Mouse (Mus musculus) neural tube, embryonic 11.5 days (tissue): Measurements from ENCODE around the gene Ap3b1. TPM values are rescaled to one million over a fixed set of nuclear protein-coding genes. Genes with fewer than 3 reads are reported as not detected.
A peak's percentile ranks its signal among the peaks of the same experiment; 100 is the strongest.
"Not testable (repeated sequence)": the region's sequence is repeated elsewhere in the genome, so short reads cannot be mapped to it uniquely, and the experiment has no call there.

Source experiments
- ATAC-seq: fragments of 200-750 bp; cut with Nextera tagmentation; 2 replicates; pipeline ENCODE4 v1.8.0; 2017; ENCODE audit warnings: moderate number of reproducible peaks, mild to moderate bottlenecking, moderate TSS enrichment, moderate library complexity; ENCODE audit not compliant: insufficient read depth, low FRiP score, low TSS enrichment
- DNase-seq: peaks from one replicate; pipeline ENCODE4 v3.0.0-alpha.2; 2015; ENCODE audit warnings: low spot score
- H3K27ac ChIP-seq: fragments of 300-500 bp; sonication (generic); 2 replicates; pipeline ENCODE4 v1.5.1; 2014; ENCODE audit warnings: low read depth, mild to moderate bottlenecking, low read length
- H3K27me3 ChIP-seq: fragments of 300-500 bp; sonication (generic); 2 replicates; pipeline ENCODE4 v1.6.1; 2014; ENCODE audit warnings: mild to moderate bottlenecking, low read length, mixed read lengths; ENCODE audit not compliant: control insufficient read depth, insufficient read depth
- H3K36me3 ChIP-seq: fragments of 300-500 bp; sonication (generic); 2 replicates; pipeline ENCODE4 v1.6.1; 2014; ENCODE audit warnings: mild to moderate bottlenecking, low read length, moderate library complexity, mixed read lengths; ENCODE audit not compliant: control insufficient read depth, insufficient read depth
- H3K4me1 ChIP-seq: fragments of 300-500 bp; sonication (generic); 2 replicates; pipeline ENCODE4 v1.6.1; 2014; ENCODE audit warnings: low read length, mixed read lengths; ENCODE audit not compliant: control insufficient read depth, insufficient read depth
- H3K4me2 ChIP-seq: fragments of 300-500 bp; sonication (generic); 2 replicates; pipeline ENCODE4 v1.6.1; 2014; ENCODE audit warnings: low read depth, mild to moderate bottlenecking, moderate library complexity
- H3K4me3 ChIP-seq: fragments of 300-500 bp; sonication (generic); 2 replicates; pipeline ENCODE4 v1.5.1; 2014; ENCODE audit warnings: low read depth, low read length
- H3K9ac ChIP-seq: fragments of 300-500 bp; sonication (generic); 2 replicates; pipeline ENCODE4 v1.6.1; 2014; ENCODE audit warnings: mild to moderate bottlenecking, low read length
- H3K9me3 ChIP-seq: fragments of 300-500 bp; sonication (generic); 2 replicates; pipeline ENCODE4 v1.6.1; 2016; ENCODE audit warnings: low read length; ENCODE audit not compliant: control insufficient read depth
- WGBS: fragments of 180-500 bp; shearing (Covaris S2); extraction: QIAGEN DNeasy Blood & Tissue Kit; methylation state at CpG from one replicate; pipeline ENCODE4 v1.1.7; 2014; 5-methylcytosine and 5-hydroxymethylcytosine counted together
- polyA plus RNA-seq: library from polyadenylated mRNA; unstranded; fragments of >200 nt; fragmentation: Nextera tagmentation; extraction: Ambion mirVana; gene quantifications from 2 replicates; pipeline ENCODE4 v1.2.1, GENCODE M21; 2014

Ap3b1 gene
- polyA plus RNA-seq = 37.2 and 39.0 TPM in 2 replicates

DNA sequence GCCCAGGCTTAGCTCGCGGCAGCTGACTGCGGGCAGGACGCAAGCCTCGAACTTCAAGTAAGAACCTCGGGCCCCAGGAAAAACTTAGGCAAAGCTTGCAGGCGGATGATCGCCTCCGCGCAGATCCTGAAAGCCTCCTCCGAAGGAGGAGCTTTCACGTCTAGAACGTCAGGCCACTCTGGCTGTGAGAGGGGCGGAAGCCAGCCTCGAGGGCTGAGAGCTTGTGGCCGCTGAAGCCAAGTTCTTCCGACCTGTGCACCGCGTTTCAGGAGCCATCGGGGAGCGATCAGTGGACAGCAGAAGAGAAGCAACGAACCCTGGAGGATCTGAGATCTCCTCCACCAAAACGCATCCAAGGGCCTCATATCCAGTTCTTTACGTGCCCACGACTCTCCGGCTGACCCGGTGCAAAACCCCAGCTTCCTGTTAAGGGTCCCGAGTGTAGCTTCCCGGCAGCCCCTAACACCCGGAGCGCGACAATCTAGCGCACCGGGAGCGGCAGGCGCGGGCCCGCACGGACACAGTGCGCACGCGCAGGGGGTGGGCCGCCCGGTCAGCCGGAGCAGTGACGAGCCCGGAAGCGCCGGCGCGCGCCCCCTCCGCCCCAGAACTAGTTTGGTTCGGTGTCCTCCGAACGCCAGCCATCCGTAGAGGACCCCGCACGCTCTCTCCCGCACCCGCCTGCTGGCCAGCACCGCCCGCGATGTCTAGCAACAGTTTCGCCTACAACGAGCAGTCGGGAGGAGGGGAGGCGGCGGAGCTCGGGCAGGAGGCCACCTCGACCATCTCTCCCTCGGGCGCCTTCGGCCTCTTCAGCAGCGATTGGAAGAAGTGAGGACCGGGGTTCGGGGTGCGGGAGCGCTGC, at the start of gene Ap3b1:
Gene Ap3b1, plus strand, starts transcription at position 560 of the 865 bp plus-strand sequence.
- H3K27ac ChIP-seq = peak within 1 kb of the TSS; percentile 73; the same call in 1 of the 2 replicates
- H3K9me3 ChIP-seq = no peaks in the 10 kb centered on the region
- peak; percentile 93 for ATAC-seq
- peak; percentile 95 for DNase-seq
- peak within 1 kb of the TSS; percentile 79 for H3K4me3 ChIP-seq
- no peaks in the 10 kb centered on the region for H3K36me3 ChIP-seq
- H3K4me1 ChIP-seq = no peaks in the 10 kb centered on the region; the same call in 1 of the 2 replicates
- peak within 1 kb of the TSS; percentile 81 for H3K9ac ChIP-seq
- H3K27me3 ChIP-seq = no peaks in the 10 kb centered on the region
- peak within 1 kb of the TSS; percentile 80 for H3K4me2 ChIP-seq
- under 1% methylated on average over 72 of the region's 79 CpGs for WGBS

- H3K9ac ChIP-seq, ATAC-seq, H3K4me3 ChIP-seq, H3K9me3 ChIP-seq, DNase-seq, H3K27ac ChIP-seq, H3K4me1 ChIP-seq, H3K4me2 ChIP-seq, H3K36me3 ChIP-seq, H3K27me3 ChIP-seq: not testable (repeated sequence)
- 93% methylated on average over 8 of the region's 8 CpGs for WGBS
Observed at GRCm38 (mm10) chr13:94312812-94313211, 45.9 kb upstream of the Ap3b1 start.

GRCm38 (mm10) chr13:94316975-94317511, 41.7 kb upstream of the Ap3b1 start:
- WGBS = 58% methylated on average over 10 of the region's 10 CpGs
- Histone ChIP-seq H3K27me3 (no peaks in the 10 kb centered on the region), H3K9ac (no peak overlapping the region), H3K9me3 (no peaks in the 10 kb centered on the region), H3K27ac (no peak overlapping the region), H3K4me1 (no peaks in the 10 kb centered on the region), H3K4me3 (no peak overlapping the region), H3K4me2 (no peak overlapping the region), H3K36me3 (no peaks in the 10 kb centered on the region)
- ATAC-seq = no peak
- no peak for DNase-seq

GRCm38 (mm10) chr13:94321094-94321792, 37.5 kb upstream of the Ap3b1 start:
- Histone ChIP-seq H3K27ac (no peak overlapping the region), H3K4me1 (no peaks in the 10 kb centered on the region), H3K27me3 (no peaks in the 10 kb centered on the region), H3K4me2 (no peak overlapping the region), H3K9ac (no peak overlapping the region), H3K9me3 (no peaks in the 10 kb centered on the region), H3K36me3 (no peaks in the 10 kb centered on the region), H3K4me3 (no peak overlapping the region)
- ATAC-seq = no peak
- DNase-seq = no peak
- 84% methylated on average over 1 of the region's 1 CpGs for WGBS

- ATAC-seq (no peak), DNase-seq (no peak)
- Histone ChIP-seq H3K36me3 (no peaks in the 10 kb centered on the region), H3K27ac (no peak overlapping the region), H3K4me3 (no peak overlapping the region), H3K4me2 (no peak overlapping the region), H3K9me3 (no peaks in the 10 kb centered on the region), H3K9ac (no peak overlapping the region), H3K4me1 (no peaks in the 10 kb centered on the region), H3K27me3 (no peaks in the 10 kb centered on the region)
- WGBS = 96% methylated on average over 4 of the region's 4 CpGs
Observed at GRCm38 (mm10) chr13:94322475-94322874, 36.3 kb upstream of the Ap3b1 start.

DNA sequence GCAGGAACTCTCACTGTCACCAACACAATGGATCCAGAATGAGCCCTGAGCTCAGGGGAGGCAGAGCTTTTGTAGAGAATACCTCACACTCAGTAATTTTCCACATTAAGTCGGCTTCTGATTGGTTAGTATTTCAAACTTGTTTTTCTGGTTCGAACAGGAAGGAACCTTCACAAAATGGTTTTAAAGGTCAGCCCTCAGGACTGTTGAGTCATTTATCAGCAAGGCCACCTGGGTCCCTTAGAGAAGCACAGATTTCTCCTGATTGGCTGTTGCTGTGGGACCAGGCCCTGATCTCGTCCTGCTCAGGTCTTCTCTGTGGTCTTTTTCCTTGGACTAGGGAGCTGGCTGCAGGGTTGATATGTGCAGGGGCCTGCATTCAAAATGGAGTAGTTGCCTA, 30.7 kb upstream of the Ap3b1 start:
- H3K4me3 ChIP-seq = no peak overlapping the region
- no peak overlapping the region for H3K4me2 ChIP-seq
- no peaks in the 10 kb centered on the region for H3K9me3 ChIP-seq
- no peaks in the 10 kb centered on the region for H3K36me3 ChIP-seq
- no peak overlapping the region for H3K9ac ChIP-seq
- no peak for DNase-seq
- ATAC-seq = no peak
- no peaks in the 10 kb centered on the region for H3K4me1 ChIP-seq
- no peaks in the 10 kb centered on the region for H3K27me3 ChIP-seq
- no peak overlapping the region for H3K27ac ChIP-seq
- WGBS = 66% methylated on average over 3 of the region's 3 CpGs

- H3K9me3 ChIP-seq, H3K4me1 ChIP-seq, H3K27me3 ChIP-seq, ATAC-seq, H3K4me2 ChIP-seq, H3K4me3 ChIP-seq, DNase-seq, H3K27ac ChIP-seq, H3K36me3 ChIP-seq, H3K9ac ChIP-seq: not testable (repeated sequence)
- WGBS = 91% methylated on average over 6 of the region's 6 CpGs
Observed at GRCm38 (mm10) chr13:94329005-94329404, 29.8 kb upstream of the Ap3b1 start.

GRCm38 (mm10) chr13:94330392-94330979, 28.3 kb upstream of the Ap3b1 start:
- Histone ChIP-seq H3K9ac (no peak overlapping the region), H3K4me3 (no peak overlapping the region), H3K4me1 (no peaks in the 10 kb centered on the region), H3K9me3 (no peaks in the 10 kb centered on the region), H3K27ac (no peak overlapping the region), H3K27me3 (no peaks in the 10 kb centered on the region), H3K4me2 (no peak overlapping the region), H3K36me3 (no peaks in the 10 kb centered on the region)
- WGBS = 81% methylated on average over 3 of the region's 3 CpGs
- no peak for DNase-seq
- ATAC-seq = no peak
